Mouse (Mus musculus): Measurements from ENCODE around the gene Slit3. TPM values are rescaled to one million over a fixed set of nuclear protein-coding genes. Genes with fewer than 3 reads are reported as not detected.

Gene Slit3
- 0.03 TPM for polyA plus RNA-seq (2021)

DNA sequence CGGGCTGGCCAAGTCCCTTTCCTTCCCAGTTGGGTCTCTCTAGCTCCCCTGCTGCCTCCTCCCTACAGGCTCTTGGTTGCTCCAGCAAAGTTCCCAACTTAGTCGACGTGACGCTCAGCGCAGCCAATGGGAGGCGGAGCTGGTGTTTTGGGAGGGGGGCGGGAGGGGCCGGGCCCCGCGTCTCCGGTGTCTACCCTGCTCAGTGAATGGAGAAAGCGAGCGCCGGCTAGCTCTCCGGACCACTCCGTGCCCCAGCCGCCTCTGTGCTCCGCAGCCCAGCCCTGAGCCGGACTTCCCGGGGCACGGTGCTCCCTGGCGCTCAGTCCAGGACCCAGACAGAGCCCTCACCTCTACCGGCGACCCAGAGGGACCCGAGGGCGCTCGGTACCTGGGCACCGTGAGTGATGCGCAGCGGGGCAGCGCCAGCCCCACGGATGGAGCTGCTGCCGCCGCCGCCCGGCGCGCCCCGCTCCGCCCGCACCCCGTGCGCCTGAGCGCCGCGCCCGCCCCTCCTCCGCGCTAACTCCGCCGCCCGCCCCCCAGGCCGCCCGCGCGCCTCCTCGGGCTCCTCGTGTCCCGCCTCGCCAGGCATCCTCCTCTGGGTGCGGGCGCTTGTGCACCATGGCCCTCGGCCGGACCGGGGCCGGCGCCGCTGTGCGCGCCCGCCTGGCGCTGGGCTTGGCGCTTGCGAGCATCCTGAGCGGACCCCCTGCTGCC is at the start of gene Slit3:
TSS of gene Slit3 (plus strand) at position 331 of the 717 bp plus-strand sequence.
- POLR2A ChIA-PET, result no interaction called here

DNA sequence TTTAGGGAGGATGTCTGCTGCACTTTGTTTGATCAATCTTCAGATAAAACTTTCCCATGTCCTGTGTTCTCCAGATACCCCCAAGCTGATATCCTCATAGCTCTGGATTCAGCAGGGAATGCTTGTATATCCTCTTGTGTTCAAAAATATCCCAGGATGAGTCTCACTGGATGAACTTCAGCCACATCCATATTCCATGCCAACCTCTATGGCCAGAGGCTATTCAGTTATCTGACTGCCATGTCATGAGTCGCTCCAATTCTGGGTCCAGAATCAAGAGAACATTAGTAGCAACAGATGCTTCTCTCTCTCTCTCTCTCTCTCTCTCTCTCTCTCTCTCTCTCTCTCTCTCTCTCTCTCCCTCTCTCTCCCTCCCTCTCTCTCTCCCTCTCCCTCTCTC is 49.6 kb upstream of the Slit3 start:
- DNase-seq (ENCODE audit: low read depth, low spot score), result no peak
- no peaks in the 10 kb centered on the region for H3K27me3 ChIP-seq
- in situ Hi-C loops (cut with MboI; ENCODE audit: low pct_unique_long_range_greater_than_20kb), result no loop called here
- CTCF ChIA-PET, result no interaction called here
- no peak for TF ChIP-seq CTCF (IDR thresholded peaks at IDR 0.05)
- ATAC-seq, result no peak
- POLR2A ChIA-PET, result no interaction called here

More for the DNA sequence above, at the start of gene Slit3:
- no peak for ATAC-seq
- peaks cover 24% of the 10 kb centered on the region for H3K27me3 ChIP-seq
- no peak for TF ChIP-seq CTCF (IDR thresholded peaks at IDR 0.05)
- DNase-seq (ENCODE audit: low read depth, low spot score), result no peak
- in situ Hi-C loops (cut with MboI; ENCODE audit: low pct_unique_long_range_greater_than_20kb), result loop anchor here (10.0 kb wide), 1 partner anchor 574 kb away; no protein-coding TSS in a partner anchor
- CTCF ChIA-PET, result no interaction called here

- ChIA-PET POLR2A (no interaction called here), CTCF (interaction anchor here (1.1 kb wide), 1 partner anchor 9 kb away, joined by 4 read pairs; no protein-coding TSS in a partner anchor)
- no peaks in the 10 kb centered on the region for H3K27me3 ChIP-seq
- in situ Hi-C loops (cut with MboI; ENCODE audit: low pct_unique_long_range_greater_than_20kb), result no loop called here
- ATAC-seq (no peak), DNase-seq (ENCODE audit: low read depth, low spot score) (no peak)
- no peak for TF ChIP-seq CTCF (IDR thresholded peaks at IDR 0.05)
Observed at GRCm38 (mm10) chr11:35075411-35075810, 45.6 kb upstream of the Slit3 start.

GRCm38 (mm10) chr11:35080451-35081125 is 40.4 kb upstream of the Slit3 start:
- TF ChIP-seq CTCF (IDR thresholded peaks at IDR 0.05), result no peak
- ChIA-PET POLR2A (no interaction called here), CTCF (no interaction called here)
- H3K27me3 ChIP-seq, result no peaks in the 10 kb centered on the region
- ATAC-seq (no peak), DNase-seq (ENCODE audit: low read depth, low spot score) (no peak)
- in situ Hi-C loops (cut with MboI; ENCODE audit: low pct_unique_long_range_greater_than_20kb), result no loop called here

GRCm38 (mm10) chr11:35082297-35082696 is 38.7 kb upstream of the Slit3 start:
- in situ Hi-C loops (cut with MboI; ENCODE audit: low pct_unique_long_range_greater_than_20kb), result no loop called here
- ChIA-PET CTCF (interaction anchor here (1.3 kb wide), 2 partner anchors 16 to 237 kb away, joined by 3 to 4 read pairs; no protein-coding TSS in a partner anchor), POLR2A (no interaction called here)
- ATAC-seq (no peak), DNase-seq (ENCODE audit: low read depth, low spot score) (no peak)
- H3K27me3 ChIP-seq, result no peaks in the 10 kb centered on the region
- TF ChIP-seq CTCF (IDR thresholded peaks at IDR 0.05), result no peak

GRCm38 (mm10) chr11:35083049-35083448 is 38.0 kb upstream of the Slit3 start:
- H3K27me3 ChIP-seq, result no peaks in the 10 kb centered on the region
- in situ Hi-C loops (cut with MboI; ENCODE audit: low pct_unique_long_range_greater_than_20kb), result no loop called here
- no peak for TF ChIP-seq CTCF (IDR thresholded peaks at IDR 0.05)
- POLR2A ChIA-PET, result no interaction called here
- DNase-seq (ENCODE audit: low read depth, low spot score) (no peak), ATAC-seq (no peak)
- CTCF ChIA-PET, result interaction anchor here (1.3 kb wide), 2 partner anchors 17 to 238 kb away, joined by 3 to 4 read pairs; no protein-coding TSS in a partner anchor

DNA sequence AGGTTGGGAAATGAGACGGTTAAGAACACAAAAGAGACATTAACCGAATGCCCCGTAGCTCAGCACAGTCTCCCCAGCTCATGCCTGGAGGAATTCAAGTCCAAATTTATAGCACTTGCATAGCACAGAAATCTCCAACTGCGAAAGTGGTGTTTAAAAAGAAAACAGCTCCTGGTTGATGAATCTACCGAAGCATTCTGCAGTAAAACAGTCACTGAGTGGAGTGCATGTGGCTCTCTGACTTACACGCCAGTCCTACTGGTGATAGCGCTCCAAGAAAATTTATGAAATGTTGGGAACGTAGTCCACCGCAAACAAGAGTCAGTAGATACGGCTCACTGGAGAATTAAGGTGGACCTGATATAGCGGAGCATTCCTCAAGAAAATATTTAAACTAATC is 35.7 kb upstream of the Slit3 start:
- peak; percentile 51 for DNase-seq (ENCODE audit: low read depth, low spot score)
- H3K27me3 ChIP-seq, result no peaks in the 10 kb centered on the region
- POLR2A ChIA-PET, result no interaction called here
- peak; percentile 95 for ATAC-seq
- in situ Hi-C loops (cut with MboI; ENCODE audit: low pct_unique_long_range_greater_than_20kb), result no loop called here
- CTCF ChIA-PET, result interaction anchor here (1.2 to 1.8 kb wide), 2 partner anchors 9 to 33 kb away, joined by 4 to 5 read pairs; no protein-coding TSS in a partner anchor
- no peak for TF ChIP-seq CTCF (IDR thresholded peaks at IDR 0.05)

DNA sequence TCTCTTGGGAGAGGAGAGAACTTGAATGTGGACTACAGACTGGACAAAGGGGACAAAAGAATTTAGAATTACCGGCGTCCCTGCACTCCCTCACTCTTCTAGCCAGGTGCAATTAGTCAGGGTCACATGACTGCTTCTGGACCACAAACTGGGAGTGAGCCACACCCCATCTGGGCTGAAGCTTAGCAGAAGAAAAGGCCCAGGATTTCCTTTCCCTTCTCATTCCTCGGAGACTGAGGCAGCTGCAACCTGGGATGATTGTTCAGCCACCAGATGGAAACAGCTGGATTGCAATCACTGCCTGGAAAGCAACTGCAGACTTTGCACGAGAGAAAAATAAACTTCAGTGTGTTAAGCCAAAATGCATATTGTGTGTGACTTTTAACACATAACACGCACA is 35.0 kb upstream of the Slit3 start:
- DNase-seq (ENCODE audit: low read depth, low spot score) (no peak), ATAC-seq (peak; percentile 8)
- TF ChIP-seq CTCF (IDR thresholded peaks at IDR 0.05), result no peak
- POLR2A ChIA-PET, result no interaction called here
- H3K27me3 ChIP-seq, result no peaks in the 10 kb centered on the region
- CTCF ChIA-PET, result no interaction called here
- in situ Hi-C loops (cut with MboI; ENCODE audit: low pct_unique_long_range_greater_than_20kb), result no loop called here

- ChIA-PET CTCF (no interaction called here), POLR2A (no interaction called here)
- ATAC-seq, result no peak
- in situ Hi-C loops (cut with MboI; ENCODE audit: low pct_unique_long_range_greater_than_20kb), result no loop called here
- H3K27me3 ChIP-seq, result no peaks in the 10 kb centered on the region
- DNase-seq (ENCODE audit: low read depth, low spot score), result no peak
- no peak for TF ChIP-seq CTCF (IDR thresholded peaks at IDR 0.05)
Observed at GRCm38 (mm10) chr11:35087454-35087853, 33.6 kb upstream of the Slit3 start.

DNA sequence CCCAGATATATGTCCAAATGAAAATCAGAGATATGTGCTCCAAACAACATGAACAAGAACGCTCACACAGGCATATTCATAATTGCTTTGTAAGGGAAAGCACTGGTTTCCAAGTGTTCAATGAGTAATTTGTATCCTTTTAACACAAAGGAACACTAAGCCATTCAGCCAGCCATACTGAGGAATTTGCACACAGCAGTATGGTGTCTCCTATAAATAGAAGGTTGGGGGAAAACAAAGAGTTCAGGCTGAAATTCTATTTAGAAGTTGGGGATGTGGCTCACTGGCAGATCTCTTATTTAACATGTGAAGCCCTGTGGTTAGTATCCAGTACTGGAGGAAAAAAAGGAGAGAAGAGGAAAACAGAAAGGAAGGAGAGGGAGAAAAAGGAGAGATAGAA is 32.9 kb upstream of the Slit3 start:
- CTCF ChIA-PET, result no interaction called here
- POLR2A ChIA-PET, result no interaction called here
- ATAC-seq, result no peak
- in situ Hi-C loops (cut with MboI; ENCODE audit: low pct_unique_long_range_greater_than_20kb), result no loop called here
- no peaks in the 10 kb centered on the region for H3K27me3 ChIP-seq
- DNase-seq (ENCODE audit: low read depth, low spot score), result no peak
- TF ChIP-seq CTCF (IDR thresholded peaks at IDR 0.05), result no peak

- DNase-seq (ENCODE audit: low read depth, low spot score), result no peak
- no peak for TF ChIP-seq CTCF (IDR thresholded peaks at IDR 0.05)
- ChIA-PET CTCF (interaction anchor here (1.1 to 1.6 kb wide), 2 partner anchors 42 to 317 kb away, joined by 3 read pairs; no protein-coding TSS in a partner anchor), POLR2A (no interaction called here)
- no peaks in the 10 kb centered on the region for H3K27me3 ChIP-seq
- no peak for ATAC-seq
- in situ Hi-C loops (cut with MboI; ENCODE audit: low pct_unique_long_range_greater_than_20kb), result no loop called here
Observed at GRCm38 (mm10) chr11:35090629-35091335, 30.2 kb upstream of the Slit3 start.

All from Patski (cell line).